Mouse (Mus musculus) spleen, adult 2 months (tissue): Measurements from ENCODE around the gene Gm813.

Experiments used
- CTCF ChIP-seq: fragments of 200-500 bp; IDR thresholded peaks from 2 replicates; pipeline ENCODE4 v1.5.1; 2011; ENCODE audit warnings: mild to moderate bottlenecking, inconsistent platforms; ENCODE audit not compliant: insufficient read depth, insufficient read length, insufficient replicate concordance; ENCODE audit errors: extremely low read depth
- POLR2A ChIP-seq: fragments of 200-500 bp; IDR thresholded peaks from 2 replicates; pipeline ENCODE4 v1.6.1; 2011; ENCODE audit warnings: low read depth, low read length, inconsistent platforms

GRCm38 (mm10) chr16:58628336-58628680 lies 11.5 kb upstream of the Gm813 start:
- TF ChIP-seq POLR2A (no peak), CTCF (no peak)
